Mouse (Mus musculus): ENCODE measurements at regions not wholly inside any gene's neighbourhood (a gene's known extent, or its start where the extent isn't known, plus 50 kb on each side); places are given as distances from the start of the nearest gene placed in this dataset.

DNA sequence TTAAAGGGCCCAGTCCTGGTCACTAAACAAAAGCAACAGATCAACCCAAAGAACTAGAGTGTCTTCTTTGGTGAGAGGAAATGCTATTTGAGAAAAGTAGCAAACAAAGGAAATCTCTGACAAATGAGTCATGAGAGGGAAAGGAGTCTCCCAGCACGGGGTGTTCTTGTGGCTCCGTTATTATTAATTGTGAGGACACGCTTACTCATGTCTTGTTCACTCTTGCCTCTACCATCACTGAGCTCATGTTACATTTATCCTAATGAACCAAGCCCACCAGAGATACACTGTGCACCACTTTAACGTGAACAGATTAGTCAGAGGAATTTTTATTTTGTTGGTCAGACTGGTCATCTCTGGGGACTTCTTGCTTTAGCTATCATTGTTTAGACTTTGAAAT lies 391.3 kb downstream of the Atp6ap1l start:
- TF ChIP-seq CHD2 (IDR thresholded peaks at IDR 0.05; ENCODE audit: low read depth, low read length) (no peak), MAFK (IDR thresholded peaks at IDR 0.05; ENCODE audit: insufficient read depth, low read depth, low read length) (no peak), HCFC1 (IDR thresholded peaks at IDR 0.05; ENCODE audit: borderline replicate concordance, insufficient read depth, low read length) (no peak), ZC3H11A (IDR thresholded peaks at IDR 0.05; ENCODE audit: borderline replicate concordance, low read depth, low read length) (no peak), ZNF384 (IDR thresholded peaks at IDR 0.05; ENCODE audit: low read depth, low read length) (no peak)

All from ES-E14 (cell line).